Mouse (Mus musculus) heart, postnatal 0 days (tissue): ENCODE results near the gene Kif21b. TPM values are rescaled to one million over a fixed set of nuclear protein-coding genes. Genes with fewer than 3 reads are reported as not detected.
A peak's percentile ranks its signal among the peaks of the same experiment; 100 is the strongest.

Experiments
- ATAC-seq: fragments of 200-750 bp; cut with Nextera tagmentation; 2 replicates; pipeline ENCODE4 v1.8.0; 2017; ENCODE audit warnings: low read depth, moderate number of reproducible peaks, moderate library complexity; ENCODE audit not compliant: insufficient read depth
- DNase-seq: peaks from one replicate; pipeline ENCODE4 v3.0.0-alpha.2; 2016; ENCODE audit warnings: low spot score
- H3K27ac ChIP-seq: fragments of 300-500 bp; sonication (generic); 2 replicates; pipeline ENCODE4 v1.5.1; 2014; ENCODE audit warnings: low read depth, mild to moderate bottlenecking
- H3K27me3 ChIP-seq: fragments of 300-500 bp; sonication (generic); 2 replicates; pipeline ENCODE4 v1.6.1; 2014; ENCODE audit warnings: low read length, mixed read lengths; ENCODE audit not compliant: control insufficient read depth, insufficient read depth
- H3K36me3 ChIP-seq: fragments of 300-500 bp; sonication (generic); replicated peaks from 2 replicates; pipeline ENCODE4 v1.6.1; 2014; ENCODE audit warnings: low read length, mixed read lengths; ENCODE audit not compliant: control insufficient read depth, insufficient read depth
- H3K4me1 ChIP-seq: fragments of 300-500 bp; sonication (generic); 2 replicates; pipeline ENCODE4 v1.6.1; 2014; ENCODE audit warnings: antibody characterized with exemption; ENCODE audit not compliant: control insufficient read depth, insufficient read depth
- H3K4me2 ChIP-seq: fragments of 300-500 bp; sonication (generic); 2 replicates; pipeline ENCODE4 v1.6.1; 2014; ENCODE audit warnings: low read depth, mild to moderate bottlenecking, low read length, moderate library complexity
- H3K4me3 ChIP-seq: fragments of 300-500 bp; sonication (generic); 2 replicates; pipeline ENCODE4 v1.5.1; 2014; ENCODE audit warnings: low read depth, low read length
- H3K9ac ChIP-seq: fragments of 300-500 bp; sonication (generic); replicated peaks from 2 replicates; pipeline ENCODE4 v1.6.1; 2014; ENCODE audit warnings: low read depth, low read length, mixed read lengths
- H3K9me3 ChIP-seq: fragments of 300-500 bp; sonication (generic); replicated peaks from 2 replicates; pipeline ENCODE4 v1.6.1; 2016; ENCODE audit warnings: low read length; ENCODE audit not compliant: control insufficient read depth
- CTCF ChIP-seq: IDR thresholded peaks from 2 replicates; pipeline ENCODE4 v1.5.1; 2016; ENCODE audit warnings: antibody characterized with exemption, control low read depth, low read depth
- EP300 ChIP-seq: IDR thresholded peaks from 2 replicates; pipeline ENCODE4 v1.6.1; 2016; ENCODE audit warnings: antibody characterized with exemption, low read depth
- WGBS: fragments of 180-500 bp; shearing (Covaris S2); extraction: QIAGEN DNeasy Blood & Tissue Kit; methylation state at CpG from one replicate; pipeline ENCODE4 v1.1.7; 2014; 5-methylcytosine and 5-hydroxymethylcytosine counted together
- polyA plus RNA-seq: library from polyadenylated mRNA; unstranded; fragments of >200 nt; fragmentation: Nextera tagmentation; extraction: Ambion mirVana; gene quantifications from 2 replicates; pipeline ENCODE4 v1.2.1, GENCODE M21; 2015
- total RNA-seq: library from RNA; depleted of rRNA; stranded (reverse); fragments of >200 nt; gene quantifications from 2 replicates; pipeline ENCODE4 v1.2.3, GENCODE M21; 2014; ENCODE audit warnings: low replicate concordance

Gene Kif21b
- total and polyA plus RNA-seq, 2 experiments from 2014 or later, result 0.26 to 0.38 TPM

DNA sequence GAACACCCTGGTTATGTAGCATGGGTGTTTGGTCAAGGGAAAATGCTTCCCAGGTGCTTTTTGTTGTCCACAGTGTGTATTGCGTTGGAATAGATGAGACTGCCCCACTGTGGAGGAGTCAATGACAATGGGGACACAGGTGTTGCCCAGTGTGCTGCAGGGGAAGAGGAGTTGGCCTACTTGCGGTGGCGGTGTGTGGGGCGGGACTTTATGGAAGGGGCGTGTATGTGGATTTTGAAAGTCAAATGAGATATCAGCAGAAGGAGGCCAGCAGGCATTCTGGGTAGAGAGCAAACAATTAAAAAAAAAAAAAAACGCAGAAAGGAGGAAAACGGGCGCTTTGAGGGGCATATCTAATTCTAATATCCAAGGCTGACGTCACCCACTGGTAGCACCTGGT is 18.5 kb downstream of the Kif21b start:
- Histone ChIP-seq H3K4me2 (no peak overlapping the region), H3K4me1 (no peaks in the 10 kb centered on the region), H3K27ac (no peak overlapping the region), H3K36me3 (no peaks in the 10 kb centered on the region), H3K9ac (no peak overlapping the region), H3K4me3 (no peak overlapping the region), H3K9me3 (no peaks in the 10 kb centered on the region), H3K27me3 (no peaks in the 10 kb centered on the region)
- DNase-seq (no peak), ATAC-seq (no peak)
- TF ChIP-seq CTCF, result no peak
- WGBS, result 90% methylated on average over 9 of the region's 9 CpGs

DNA sequence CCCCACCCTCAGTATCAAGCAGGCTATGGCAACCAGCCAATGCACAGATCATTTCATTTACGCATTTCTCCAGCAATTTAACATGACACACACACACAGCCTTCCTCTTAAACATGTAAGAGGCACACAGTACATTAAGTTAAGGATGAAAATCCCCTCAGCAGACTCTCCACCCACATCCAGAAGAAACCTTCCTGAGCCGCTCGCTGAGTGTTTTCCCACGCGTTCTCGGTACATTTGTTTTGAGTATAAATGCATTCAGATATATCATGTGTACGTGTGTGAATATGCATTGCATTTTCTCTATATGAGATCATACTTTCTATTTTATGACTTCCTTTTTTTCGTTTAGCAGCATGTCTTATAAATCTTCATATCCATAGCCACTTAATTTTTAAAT is 20.2 kb downstream of the Kif21b start:
- DNase-seq, result no peak
- ATAC-seq, result no peak
- no peak for TF ChIP-seq EP300
- no peak for TF ChIP-seq CTCF
- Histone ChIP-seq H3K36me3 (no peaks in the 10 kb centered on the region), H3K4me2 (no peak overlapping the region), H3K27ac (no peak overlapping the region), H3K4me3 (no peak overlapping the region), H3K27me3 (no peaks in the 10 kb centered on the region), H3K4me1 (no peaks in the 10 kb centered on the region), H3K9ac (no peak overlapping the region), H3K9me3 (no peaks in the 10 kb centered on the region)
- 70% methylated on average over 8 of the region's 8 CpGs for WGBS

DNA sequence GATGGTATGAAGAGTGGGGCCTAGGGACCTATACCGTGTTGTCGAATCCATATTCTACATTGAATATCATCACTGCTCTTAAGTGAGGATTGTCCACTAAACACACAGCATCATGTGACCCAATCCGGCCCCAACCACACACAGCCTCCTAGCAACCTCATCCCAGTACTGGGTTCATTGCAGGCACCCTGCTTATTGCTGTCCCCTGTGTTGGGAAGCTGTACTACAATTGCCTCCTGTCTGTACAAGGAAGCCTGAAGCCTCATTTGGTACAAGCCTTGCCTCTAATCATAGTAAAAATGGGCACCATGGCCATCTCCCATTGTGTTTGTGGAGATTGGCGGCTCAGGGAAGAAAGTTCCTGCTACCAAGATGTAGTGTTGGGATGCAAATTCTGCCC is 25.1 kb downstream of the Kif21b start:
- DNase-seq (no peak), ATAC-seq (no peak)
- Histone ChIP-seq H3K9me3 (no peaks in the 10 kb centered on the region), H3K27ac (no peak overlapping the region), H3K27me3 (no peaks in the 10 kb centered on the region), H3K9ac (no peak overlapping the region), H3K36me3 (no peaks in the 10 kb centered on the region), H3K4me1 (no peaks in the 10 kb centered on the region), H3K4me3 (no peak overlapping the region), H3K4me2 (no peak overlapping the region)
- TF ChIP-seq CTCF (no peak), EP300 (no peak)
- WGBS, result 92% methylated on average over 4 of the region's 4 CpGs

DNA sequence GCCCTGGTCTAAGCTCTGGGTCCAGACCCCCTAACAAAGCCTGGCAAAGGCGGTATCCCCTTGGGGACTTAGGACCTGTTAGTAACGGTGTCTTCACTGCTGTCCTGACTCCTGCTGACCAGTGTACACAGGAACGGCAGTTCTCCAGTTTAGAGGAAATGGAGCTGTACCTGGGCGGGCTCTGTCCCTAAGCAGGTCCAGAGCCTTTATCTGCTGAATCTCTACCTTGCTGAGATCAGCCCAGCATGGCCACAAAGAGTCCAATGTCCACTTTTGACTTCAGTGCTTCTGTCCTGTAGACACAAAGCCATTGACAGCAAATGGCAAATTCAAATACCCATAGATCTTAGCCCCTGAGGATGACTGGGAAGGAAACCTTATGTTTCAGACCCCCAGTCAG is 25.8 kb downstream of the Kif21b start:
- no peaks in the 10 kb centered on the region for H3K4me1 ChIP-seq
- no peak overlapping the region for H3K9ac ChIP-seq
- no peak for TF ChIP-seq EP300
- no peak for TF ChIP-seq CTCF
- no peaks in the 10 kb centered on the region for H3K36me3 ChIP-seq
- H3K4me2 ChIP-seq, result no peak overlapping the region
- no peaks in the 10 kb centered on the region for H3K9me3 ChIP-seq
- H3K27ac ChIP-seq, result no peak overlapping the region
- H3K4me3 ChIP-seq, result no peak overlapping the region
- WGBS, result 83% methylated on average over 4 of the region's 4 CpGs
- ATAC-seq (no peak), DNase-seq (no peak)
- H3K27me3 ChIP-seq, result no peaks in the 10 kb centered on the region

DNA sequence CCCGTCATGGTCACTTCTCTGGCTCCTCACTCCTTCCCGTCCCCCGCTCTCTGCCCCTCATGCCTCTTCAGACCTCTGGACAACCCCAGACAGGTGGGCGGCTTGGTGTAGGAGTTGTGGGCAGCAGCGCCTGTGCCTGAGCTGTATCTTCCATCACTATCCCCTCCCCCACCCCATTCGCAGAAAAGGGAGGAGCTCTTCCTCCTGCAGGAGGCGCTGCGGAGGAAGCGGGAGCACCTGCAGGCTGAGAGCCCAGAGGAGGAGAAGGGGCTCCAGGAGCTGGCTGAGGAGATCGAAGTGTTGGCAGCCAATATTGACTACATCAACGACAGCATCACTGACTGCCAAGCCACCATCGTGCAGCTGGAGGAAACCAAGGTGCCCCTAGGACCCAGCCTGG is 28.6 kb downstream of the Kif21b start:
- Histone ChIP-seq H3K36me3 (no peaks in the 10 kb centered on the region), H3K4me2 (0 out of 2 replicates have a peak overlapping the region, but pooled peaks have one; percentile 21), H3K9ac (no peak overlapping the region), H3K27me3 (no peaks in the 10 kb centered on the region), H3K9me3 (no peaks in the 10 kb centered on the region), H3K4me1 (no peaks in the 10 kb centered on the region), H3K27ac (no peak overlapping the region), H3K4me3 (no peak overlapping the region)
- no peak for ATAC-seq
- 51% methylated on average over 10 of the region's 12 CpGs for WGBS
- DNase-seq, result no peak
- TF ChIP-seq CTCF, result no peak
- no peak for TF ChIP-seq EP300

DNA sequence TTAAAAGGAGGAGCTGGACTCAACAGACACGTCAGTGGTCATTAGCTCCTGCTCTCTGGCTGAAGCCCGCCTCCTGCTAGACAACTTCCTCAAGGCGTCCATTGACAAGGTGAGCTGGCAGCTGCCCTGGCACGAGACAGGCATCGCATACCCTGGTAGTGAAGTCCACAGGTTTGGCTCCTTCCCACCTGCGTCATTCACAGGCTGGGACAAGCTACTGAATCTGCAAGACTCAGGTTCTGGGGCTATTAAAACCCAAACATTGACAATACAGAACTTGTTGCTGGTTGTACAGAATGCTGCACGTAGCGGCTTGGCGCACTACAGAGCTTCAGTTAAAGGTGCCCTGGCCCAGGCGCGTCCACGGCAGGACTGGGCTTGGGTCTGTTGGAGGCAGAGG is 29.1 kb downstream of the Kif21b start:
- Histone ChIP-seq H3K4me2 (no peak overlapping the region), H3K9me3 (no peaks in the 10 kb centered on the region), H3K27me3 (no peaks in the 10 kb centered on the region), H3K4me3 (no peak overlapping the region), H3K9ac (no peak overlapping the region), H3K4me1 (no peaks in the 10 kb centered on the region), H3K36me3 (no peaks in the 10 kb centered on the region), H3K27ac (no peak overlapping the region)
- ATAC-seq (no peak), DNase-seq (no peak)
- TF ChIP-seq CTCF (no peak), EP300 (no peak)
- WGBS, result 86% methylated on average over 12 of the region's 12 CpGs
